Mouse (Mus musculus) kidney, adult 2 months (tissue): Measurements from ENCODE around the gene Celf1.

ENCODE experiments used
- CTCF ChIP-seq: fragments of 200-500 bp; conservative IDR thresholded peaks from 2 replicates; pipeline ENCODE4 v1.5.1; 2011; ENCODE audit warnings: low read depth, mild to moderate bottlenecking, control low read depth, low read length, moderate library complexity, mixed read lengths; ENCODE audit not compliant: insufficient read depth, insufficient read length
- POLR2A ChIP-seq: fragments of 200-500 bp; IDR thresholded peaks from one replicate; pipeline ENCODE4 v1.6.1; 2011; ENCODE audit warnings: low read depth, low read length, control low read depth

- TF ChIP-seq CTCF (no peak), POLR2A (no peak)
Measured at GRCm38 (mm10) chr2:90986055-90986454, 45.9 kb downstream of the Celf1 start.
